Mouse (Mus musculus) embryonic facial prominence, embryonic 11.5 days (tissue): Measurements from ENCODE around the gene Olfr937. TPM values are rescaled to one million over a fixed set of nuclear protein-coding genes. Genes with fewer than 3 reads are reported as not detected.

Source experiments
- ATAC-seq: fragments of 200-750 bp; cut with Nextera tagmentation; replicated peaks from 2 replicates; pipeline ENCODE4 v1.8.0; 2017; ENCODE audit warnings: low read depth; ENCODE audit not compliant: insufficient number of reproducible peaks, low FRiP score, low TSS enrichment
- DNase-seq: peaks from one replicate; pipeline ENCODE4 v3.0.0-alpha.2; 2015; ENCODE audit warnings: low spot score
- H3K27ac ChIP-seq: fragments of 300-500 bp; sonication (generic); replicated peaks from 2 replicates; pipeline ENCODE4 v1.5.1; 2014; ENCODE audit warnings: mild to moderate bottlenecking, low read depth, low read length, control low read depth
- H3K27me3 ChIP-seq: fragments of 300-500 bp; sonication (generic); 2 replicates; pipeline ENCODE4 v1.6.1; 2014; ENCODE audit warnings: mild to moderate bottlenecking, low read length, moderate library complexity, mixed read lengths; ENCODE audit not compliant: control insufficient read depth, insufficient read depth
- H3K36me3 ChIP-seq: fragments of 300-500 bp; sonication (generic); replicated peaks from 2 replicates; pipeline ENCODE4 v1.6.1; 2014; ENCODE audit warnings: low read depth, mild to moderate bottlenecking, low read length, moderate library complexity, mixed read lengths; ENCODE audit not compliant: control insufficient read depth, insufficient read depth
- H3K4me1 ChIP-seq: fragments of 300-500 bp; sonication (generic); 2 replicates; pipeline ENCODE4 v1.6.1; 2014; ENCODE audit warnings: low read length, mixed read lengths; ENCODE audit not compliant: control insufficient read depth, insufficient read depth
- H3K4me2 ChIP-seq: fragments of 300-500 bp; sonication (generic); 2 replicates; pipeline ENCODE4 v1.6.1; 2014; ENCODE audit warnings: low read depth, mild to moderate bottlenecking, control low read depth, low read length, moderate library complexity
- H3K4me3 ChIP-seq: fragments of 300-500 bp; sonication (generic); 2 replicates; pipeline ENCODE4 v1.5.1; 2014; ENCODE audit warnings: low read depth, low read length, control low read depth
- H3K9ac ChIP-seq: fragments of 300-500 bp; sonication (generic); replicated peaks from 2 replicates; pipeline ENCODE4 v1.6.1; 2014; ENCODE audit warnings: mild to moderate bottlenecking, control low read depth, low read length
- H3K9me3 ChIP-seq: fragments of 300-500 bp; sonication (generic); replicated peaks from 2 replicates; pipeline ENCODE4 v1.6.1; 2016; ENCODE audit warnings: mild to moderate bottlenecking, low read length, inconsistent platforms, mixed read lengths; ENCODE audit not compliant: control insufficient read depth
- WGBS: fragments of 180-500 bp; shearing (Covaris S2); extraction: QIAGEN DNeasy Blood & Tissue Kit; methylation state at CpG from one replicate; pipeline ENCODE4 v1.1.7; 2014; 5-methylcytosine and 5-hydroxymethylcytosine counted together
- microRNA-seq: library from miRNA; unstranded; fragments of <30 nt; microRNA quantifications from one replicate; pipeline ENCODE4, GENCODE M21; 2016; ENCODE audit warnings: borderline number of aligned reads
- polyA plus RNA-seq: library from polyadenylated mRNA; unstranded; fragments of >200 nt; fragmentation: Nextera tagmentation; extraction: Ambion mirVana; gene quantifications from 2 replicates; pipeline ENCODE4 v1.2.1, GENCODE M21; 2014

Gene Olfr937
- not detected in 2 replicates for polyA plus RNA-seq

DNA sequence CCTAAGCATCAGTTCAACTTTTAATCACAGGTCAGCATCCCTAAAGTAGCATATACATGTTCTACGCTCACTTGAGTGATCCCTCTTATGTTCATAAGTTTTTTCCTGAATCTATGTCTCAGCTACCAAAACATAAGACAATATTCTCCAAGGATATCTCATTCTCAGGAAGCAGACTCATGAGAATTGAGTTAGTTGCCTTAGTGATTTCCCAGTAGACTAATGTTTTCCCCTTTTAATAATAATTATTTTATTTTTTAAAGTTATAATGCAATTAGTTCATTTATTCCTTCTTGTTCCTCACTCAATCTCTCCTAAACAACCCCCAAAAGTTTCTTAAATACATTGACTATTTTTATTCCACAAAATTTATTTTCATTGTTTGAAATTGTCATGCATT lies at the start of gene Olfr937:
Gene Olfr937, minus strand, starts transcription at position 101 of the 400 bp plus-strand sequence.
- H3K9me3 ChIP-seq = no peaks in the 10 kb centered on the region
- no peaks in the 10 kb centered on the region for H3K36me3 ChIP-seq
- 83% methylated on average over 1 of the region's 1 CpGs for WGBS
- no peaks in the 10 kb centered on the region for H3K27me3 ChIP-seq
- ATAC-seq (no peak), DNase-seq (no peak)
- H3K27ac ChIP-seq = no peak within 1 kb of the TSS
- H3K4me3 ChIP-seq = no peak within 1 kb of the TSS
- no peaks in the 10 kb centered on the region for H3K4me1 ChIP-seq
- no peak within 1 kb of the TSS for H3K9ac ChIP-seq
- H3K4me2 ChIP-seq = no peak within 1 kb of the TSS

DNA sequence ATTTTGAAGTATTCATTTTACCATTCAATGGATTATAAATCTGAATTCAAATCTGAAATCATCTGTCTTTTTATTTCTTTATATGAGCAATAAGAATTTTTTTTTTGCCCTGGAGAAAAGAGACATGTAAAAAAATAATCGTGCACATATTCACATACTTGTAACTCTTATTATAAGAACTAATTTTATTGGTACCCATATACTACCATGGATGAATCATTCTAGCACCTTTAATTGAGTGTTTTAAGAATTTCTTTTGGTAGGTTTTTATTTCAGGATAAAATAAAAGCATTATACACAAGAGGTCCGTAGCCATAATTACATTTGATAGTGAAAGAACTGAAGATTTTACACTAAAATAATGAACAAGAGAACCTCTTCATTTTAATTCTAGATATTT lies 14.0 kb upstream of the Olfr937 start, which contains the start of gene Olfr938:
Gene Olfr938, minus strand, starts transcription at position 101 of the 400 bp plus-strand sequence.
- H3K27me3 ChIP-seq = no peaks in the 10 kb centered on the region
- no peak within 1 kb of the TSS for H3K27ac ChIP-seq
- no peak within 1 kb of the TSS for H3K4me3 ChIP-seq
- H3K36me3 ChIP-seq = no peaks in the 10 kb centered on the region
- DNase-seq (no peak), ATAC-seq (no peak)
- WGBS = 89% methylated on average over 2 of the region's 2 CpGs
- no peaks in the 10 kb centered on the region for H3K9me3 ChIP-seq
- H3K4me2 ChIP-seq = no peak within 1 kb of the TSS
- H3K4me1 ChIP-seq = no peaks in the 10 kb centered on the region
- no peak within 1 kb of the TSS for H3K9ac ChIP-seq

DNA sequence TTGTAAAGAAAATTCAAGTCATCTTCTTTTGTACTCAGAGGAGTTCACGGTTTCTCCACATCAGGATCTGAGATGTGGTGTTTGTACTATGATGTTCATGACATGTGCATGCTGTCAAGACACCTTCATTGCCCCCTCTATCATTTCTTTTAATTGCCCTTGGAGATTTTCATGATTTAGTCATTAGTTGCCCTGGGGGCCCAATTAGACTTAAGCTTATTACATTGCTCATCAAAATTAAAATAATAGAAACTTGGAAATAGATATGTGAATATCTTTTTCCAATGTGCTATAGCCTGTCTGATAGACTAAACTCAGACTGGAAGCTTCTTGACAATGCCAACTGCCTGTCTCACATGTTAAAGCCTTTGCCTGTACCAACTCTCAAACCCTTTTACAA lies 41.5 kb downstream of the Olfr937 start, which contains the start of gene Olfr146:
Gene Olfr146, minus strand, starts transcription at position 101 of the 400 bp plus-strand sequence.
- no peaks in the 10 kb centered on the region for H3K4me1 ChIP-seq
- H3K4me2 ChIP-seq = no peak within 1 kb of the TSS
- ATAC-seq (no peak), DNase-seq (no peak)
- no peaks in the 10 kb centered on the region for H3K27me3 ChIP-seq
- H3K36me3 ChIP-seq = no peaks in the 10 kb centered on the region
- H3K9me3 ChIP-seq = no peaks in the 10 kb centered on the region
- no peak within 1 kb of the TSS for H3K27ac ChIP-seq
- H3K4me3 ChIP-seq = no peak within 1 kb of the TSS
- no peak within 1 kb of the TSS for H3K9ac ChIP-seq
- WGBS = 79% methylated on average over 1 of the region's 1 CpGs

Small RNA genes within 50 kb of the gene (microRNA-seq; reads per million reads assigned to microRNA genes)
- gene Gm25032 = not detected
- not detected for gene Gm25529

Other genes starting within 250 kb of the Olfr937 start
- gene Olfr923, start 238.4 kb downstream of the Olfr937 start, polyA plus RNA-seq = not detected in 2 replicates
- not detected in 2 replicates for gene Olfr924, start 220.5 kb downstream of the Olfr937 start, polyA plus RNA-seq
- gene Olfr26, start 209.9 kb downstream of the Olfr937 start, polyA plus RNA-seq = not detected in 2 replicates
- not detected in 2 replicates for gene Olfr926, start 187.8 kb downstream of the Olfr937 start, polyA plus RNA-seq
- not detected in 2 replicates for gene Olfr930, start 135.1 kb downstream of the Olfr937 start, polyA plus RNA-seq
- gene Olfr933, start 92.6 kb downstream of the Olfr937 start, polyA plus RNA-seq = not detected in 2 replicates
- gene Olfr934, start 76.6 kb downstream of the Olfr937 start, polyA plus RNA-seq = not detected in 2 replicates
- not detected in 2 replicates for gene Olfr935, start 65.3 kb downstream of the Olfr937 start, polyA plus RNA-seq
- gene Olfr146, start 41.6 kb downstream of the Olfr937 start, polyA plus RNA-seq = not detected in 2 replicates
- gene Olfr938, start 13.9 kb upstream of the Olfr937 start, polyA plus RNA-seq = not detected in 2 replicates
- not detected in 2 replicates for gene Olfr27, start 63.2 kb upstream of the Olfr937 start, polyA plus RNA-seq
- not detected in 2 replicates for gene Olfr943, start 101.4 kb upstream of the Olfr937 start, polyA plus RNA-seq
- not detected in 2 replicates for gene Olfr944, start 137.0 kb upstream of the Olfr937 start, polyA plus RNA-seq
- gene Olfr1537, start 185.0 kb upstream of the Olfr937 start, polyA plus RNA-seq = not detected in 2 replicates
- not detected in 2 replicates for gene Olfr945, start 211.9 kb upstream of the Olfr937 start, polyA plus RNA-seq